Mouse (Mus musculus): ENCODE measurements at regions not wholly inside any gene's neighbourhood (a gene's known extent, or its start where the extent isn't known, plus 50 kb on each side); places are given as distances from the start of the nearest gene placed in this dataset.

GRCm38 (mm10) chr9:67165486-67165885 is 116.3 kb upstream of the Tpm1 start:
- no peak for DNase-seq (ENCODE audit: low spot score)

GRCm38 (mm10) chr9:67163746-67164145 is 114.5 kb upstream of the Tpm1 start:
- DNase-seq (ENCODE audit: low spot score), result no peak

- no peak for DNase-seq (ENCODE audit: low spot score)
Observed at GRCm38 (mm10) chr9:67160785-67161455, 111.7 kb upstream of the Tpm1 start.

GRCm38 (mm10) chr9:67160350-67160749 is 111.1 kb upstream of the Tpm1 start:
- DNase-seq (ENCODE audit: low spot score), result no peak

- peak; percentile 43 for DNase-seq (ENCODE audit: low spot score)
Observed at GRCm38 (mm10) chr9:67156590-67157259, 107.5 kb upstream of the Tpm1 start.

- DNase-seq (ENCODE audit: low spot score), result no peak
Observed at GRCm38 (mm10) chr9:67154062-67154461, 104.9 kb upstream of the Tpm1 start.

GRCm38 (mm10) chr9:67153333-67153732 is 104.1 kb upstream of the Tpm1 start:
- no peak for DNase-seq (ENCODE audit: low spot score)

- DNase-seq (ENCODE audit: low spot score), result no peak
Observed at GRCm38 (mm10) chr9:67147656-67148055, 98.5 kb upstream of the Tpm1 start.

GRCm38 (mm10) chr9:67145392-67145791 is 96.2 kb upstream of the Tpm1 start:
- no peak for DNase-seq (ENCODE audit: low spot score)

GRCm38 (mm10) chr9:67144511-67144910 is 95.3 kb upstream of the Tpm1 start:
- no peak for DNase-seq (ENCODE audit: low spot score)

GRCm38 (mm10) chr9:67140319-67140887 is 91.2 kb upstream of the Tpm1 start:
- no peak for DNase-seq (ENCODE audit: low spot score)

GRCm38 (mm10) chr9:67137681-67138080 is 88.5 kb upstream of the Tpm1 start:
- no peak for DNase-seq (ENCODE audit: low spot score)

GRCm38 (mm10) chr9:67137141-67137540 is 87.9 kb upstream of the Tpm1 start:
- DNase-seq (ENCODE audit: low spot score), result no peak

- no peak for DNase-seq (ENCODE audit: low spot score)
Observed at GRCm38 (mm10) chr9:67136166-67136565, 87.0 kb upstream of the Tpm1 start.

- DNase-seq (ENCODE audit: low spot score), result no peak
Observed at GRCm38 (mm10) chr9:67134378-67134777, 85.2 kb upstream of the Tpm1 start.

GRCm38 (mm10) chr9:67132370-67132769 is 83.2 kb upstream of the Tpm1 start:
- no peak for DNase-seq (ENCODE audit: low spot score)

GRCm38 (mm10) chr9:67130730-67131440 is 81.7 kb upstream of the Tpm1 start:
- no peak for DNase-seq (ENCODE audit: low spot score)

GRCm38 (mm10) chr9:67129891-67130290 is 80.7 kb upstream of the Tpm1 start:
- DNase-seq (ENCODE audit: low spot score), result no peak

GRCm38 (mm10) chr9:67129095-67129494 is 79.9 kb upstream of the Tpm1 start:
- no peak for DNase-seq (ENCODE audit: low spot score)

- no peak for DNase-seq (ENCODE audit: low spot score)
Observed at GRCm38 (mm10) chr9:67121691-67122090, 72.5 kb upstream of the Tpm1 start.

- DNase-seq (ENCODE audit: low spot score), result no peak
Observed at GRCm38 (mm10) chr9:67118880-67119644, 69.9 kb upstream of the Tpm1 start.

- no peak for DNase-seq (ENCODE audit: low spot score)
Observed at GRCm38 (mm10) chr9:67118429-67118828, 69.2 kb upstream of the Tpm1 start.
